Mouse (Mus musculus): ENCODE measurements around the gene Ms4a7.
"Not testable (repeated sequence)": the region's sequence is repeated elsewhere in the genome, so short reads cannot be mapped to it uniquely, and the experiment has no call there.

Ms4a7 gene

GRCm38 (mm10) chr19:11335932-11336331 lies at the start of gene Ms4a7:
Gene Ms4a7 (minus strand): TSS chr19:11336146.
- in situ Hi-C loops (cut with MboI, MseI), result no loop called here

GRCm38 (mm10) chr19:11376399-11376798 lies 40.5 kb upstream of the Ms4a7 start:
- in situ Hi-C loops (cut with MboI, MseI), result no loop called here

GRCm38 (mm10) chr19:11375273-11375672 lies 39.3 kb upstream of the Ms4a7 start, which contains the start of gene Ms4a4a:
Gene Ms4a4a (plus strand): TSS chr19:11375523.
- in situ Hi-C loops (cut with MboI, MseI), result no loop called here

- in situ Hi-C loops (cut with MboI, MseI), result loop anchor here in 1 of 2 experiments (5.0 kb wide), 1 partner anchor 91 kb away; no protein-coding TSS in a partner anchor
Measured at GRCm38 (mm10) chr19:11371181-11371580, 35.2 kb upstream of the Ms4a7 start.

GRCm38 (mm10) chr19:11368310-11368709 lies 32.4 kb upstream of the Ms4a7 start:
- in situ Hi-C loops (cut with MboI, MseI), result no loop called here

- in situ Hi-C loops (cut with MboI, MseI), result loop anchor here in 1 of 2 experiments (5.0 kb wide), 1 partner anchor 130 kb away; no protein-coding TSS in a partner anchor
Measured at GRCm38 (mm10) chr19:11362002-11362401, 26.1 kb upstream of the Ms4a7 start.

GRCm38 (mm10) chr19:11360106-11360505 lies 24.2 kb upstream of the Ms4a7 start:
- in situ Hi-C loops (cut with MboI, MseI), result loop anchor here in 1 of 2 experiments (5.0 kb wide), 1 partner anchor 132 kb away; no protein-coding TSS in a partner anchor

GRCm38 (mm10) chr19:11355730-11356129 lies 19.8 kb upstream of the Ms4a7 start:
- in situ Hi-C loops (cut with MboI, MseI), result loop anchor here in 1 of 2 experiments (5.0 kb wide), 1 partner anchor 167 kb away; no protein-coding TSS in a partner anchor

GRCm38 (mm10) chr19:11351878-11352277 lies 15.9 kb upstream of the Ms4a7 start:
- in situ Hi-C loops (cut with MboI, MseI), result loop anchor here (5.0 kb wide), 3 partner anchors 50 to 420 kb away; partner anchors contain the start of genes Mrpl16 (in 1 of the 2) and Ms4a4c (in 1 of the 2)

GRCm38 (mm10) chr19:11349698-11350481 lies 13.9 kb upstream of the Ms4a7 start:
- in situ Hi-C loops (cut with MboI, MseI), result loop anchor here (5.0 kb wide), 4 partner anchors 52 to 422 kb away; partner anchors contain the start of genes Mrpl16 (in 1 of the 2) and Ms4a4c (in 1 of the 2)

GRCm38 (mm10) chr19:11343992-11344391 lies 8.0 kb upstream of the Ms4a7 start:
- in situ Hi-C loops (cut with MboI, MseI), result no loop called here

- in situ Hi-C loops (cut with MboI, MseI), result no loop called here
Measured at GRCm38 (mm10) chr19:11343147-11343546, 7.2 kb upstream of the Ms4a7 start.

GRCm38 (mm10) chr19:11321123-11321522 lies 14.8 kb downstream of the Ms4a7 start:
- in situ Hi-C loops (cut with MboI, MseI), result loop anchor here in 1 of 2 experiments (10.0 kb wide), 1 partner anchor 544 kb away; the partner anchor contains the start of gene Olfr1418

GRCm38 (mm10) chr19:11316786-11317185 lies 19.2 kb downstream of the Ms4a7 start:
- in situ Hi-C loops (cut with MboI, MseI), result no loop called here

GRCm38 (mm10) chr19:11314354-11314753 lies 21.6 kb downstream of the Ms4a7 start, which contains the start of gene Ms4a14:
Gene Ms4a14 (minus strand): TSS chr19:11314454.
- in situ Hi-C loops (cut with MboI, MseI), result no loop called here

GRCm38 (mm10) chr19:11308888-11309287 lies 27.1 kb downstream of the Ms4a7 start:
- in situ Hi-C loops (cut with MboI, MseI), result no loop called here

- in situ Hi-C loops (cut with MboI, MseI), result not testable (repeated sequence)
Measured at GRCm38 (mm10) chr19:11299529-11299928, 36.4 kb downstream of the Ms4a7 start.

- in situ Hi-C loops (cut with MboI, MseI), result no loop called here
Measured at GRCm38 (mm10) chr19:11298939-11299338, 37.0 kb downstream of the Ms4a7 start.

- in situ Hi-C loops (cut with MboI, MseI), result not testable (repeated sequence)
Measured at GRCm38 (mm10) chr19:11293616-11294015, 42.3 kb downstream of the Ms4a7 start.

- in situ Hi-C loops (cut with MboI, MseI), result no loop called here
Measured at GRCm38 (mm10) chr19:11292990-11293389, 43.0 kb downstream of the Ms4a7 start.

- in situ Hi-C loops (cut with MboI, MseI), result no loop called here
Measured at GRCm38 (mm10) chr19:11283773-11284172, 52.2 kb downstream of the Ms4a7 start, which contains the start of gene Ms4a5. Gene Ms4a5 (minus strand): TSS chr19:11283873.

GRCm38 (mm10) chr19:11280223-11280622 lies 55.7 kb downstream of the Ms4a7 start:
- in situ Hi-C loops (cut with MboI, MseI), result no loop called here
